Mouse (Mus musculus) embryo, embryonic 11 days (tissue): ENCODE results near the gene Dpm1.

Source experiments
- DNase-seq: peaks from one replicate; pipeline ENCODE4 v3.0.0-alpha.2; 2015

The Dpm1 gene

GRCm38 (mm10) chr2:168161514-168161971 lies 68.8 kb downstream of the Dpm1 start:
- DNase-seq, result peak; percentile 62

GRCm38 (mm10) chr2:168160370-168160930 lies 69.9 kb downstream of the Dpm1 start:
- DNase-seq, result no peak
